Mouse (Mus musculus): ENCODE measurements around the gene Mybbp1a.

Gene Mybbp1a
- long read RNA-seq, experiment 1, full-length matches to known transcripts, result 11 of 23 reads
- long read RNA-seq, experiment 1, partial matches to known transcripts, result 8 of 23 reads
- long read RNA-seq, experiment 1, other reads (novel, unspliced or antisense), result 4 of 23 reads
- long read RNA-seq, experiment 2, full-length matches to known transcripts, result 7 of 16 reads
- long read RNA-seq, experiment 2, partial matches to known transcripts, result 6 of 16 reads
- long read RNA-seq, experiment 2, other reads (novel, unspliced or antisense), result 3 of 16 reads

GRCm38 (mm10) chr11:72440965-72441664 lies at the start of gene Mybbp1a:
Gene Mybbp1a, plus strand, starts transcription at chr11:72441355.
- intact Hi-C loops (cut with DNase I), result no loop called here

GRCm38 (mm10) chr11:72393243-72393642 lies 47.9 kb upstream of the Mybbp1a start:
- intact Hi-C loops (cut with DNase I), result no loop called here

GRCm38 (mm10) chr11:72393669-72394068 lies 47.5 kb upstream of the Mybbp1a start:
- intact Hi-C loops (cut with DNase I), result no loop called here

- intact Hi-C loops (cut with DNase I), result no loop called here
Observed at GRCm38 (mm10) chr11:72394694-72395093, 46.5 kb upstream of the Mybbp1a start.

- intact Hi-C loops (cut with DNase I), result no loop called here
Observed at GRCm38 (mm10) chr11:72395652-72396051, 45.5 kb upstream of the Mybbp1a start.

- intact Hi-C loops (cut with DNase I), result no loop called here
Observed at GRCm38 (mm10) chr11:72396621-72397020, 44.5 kb upstream of the Mybbp1a start.

GRCm38 (mm10) chr11:72397072-72397471 lies 44.1 kb upstream of the Mybbp1a start:
- intact Hi-C loops (cut with DNase I), result no loop called here

GRCm38 (mm10) chr11:72397811-72398525 lies 43.2 kb upstream of the Mybbp1a start:
- intact Hi-C loops (cut with DNase I), result no loop called here

- intact Hi-C loops (cut with DNase I), result no loop called here
Observed at GRCm38 (mm10) chr11:72401068-72401467, 40.1 kb upstream of the Mybbp1a start.

- intact Hi-C loops (cut with DNase I), result no loop called here
Observed at GRCm38 (mm10) chr11:72402017-72402416, 39.1 kb upstream of the Mybbp1a start.

GRCm38 (mm10) chr11:72402969-72403368 lies 38.2 kb upstream of the Mybbp1a start:
- intact Hi-C loops (cut with DNase I), result no loop called here

- intact Hi-C loops (cut with DNase I), result no loop called here
Observed at GRCm38 (mm10) chr11:72405532-72405931, 35.6 kb upstream of the Mybbp1a start.

- intact Hi-C loops (cut with DNase I), result no loop called here
Observed at GRCm38 (mm10) chr11:72406079-72406675, 35.0 kb upstream of the Mybbp1a start.

GRCm38 (mm10) chr11:72407081-72407480 lies 34.1 kb upstream of the Mybbp1a start:
- intact Hi-C loops (cut with DNase I), result no loop called here

- intact Hi-C loops (cut with DNase I), result no loop called here
Observed at GRCm38 (mm10) chr11:72407574-72407973, 33.6 kb upstream of the Mybbp1a start.

- intact Hi-C loops (cut with DNase I), result no loop called here
Observed at GRCm38 (mm10) chr11:72408451-72409170, 32.5 kb upstream of the Mybbp1a start.

- intact Hi-C loops (cut with DNase I), result no loop called here
Observed at GRCm38 (mm10) chr11:72409649-72410385, 31.3 kb upstream of the Mybbp1a start.

GRCm38 (mm10) chr11:72410521-72411092 lies 30.5 kb upstream of the Mybbp1a start:
- intact Hi-C loops (cut with DNase I), result no loop called here

- intact Hi-C loops (cut with DNase I), result no loop called here
Observed at GRCm38 (mm10) chr11:72411093-72411921, 29.8 kb upstream of the Mybbp1a start, which contains the start of gene Smtnl2. Gene Smtnl2, minus strand, starts transcription at chr11:72411713.

Measured in adrenal gland (tissue).